Mouse (Mus musculus) liver, embryonic 11.5 days (tissue): ENCODE measurements around the gene Gm9936. TPM values are rescaled to one million over a fixed set of nuclear protein-coding genes. Genes with fewer than 3 reads are reported as not detected.
A peak's percentile ranks its signal among the peaks of the same experiment; 100 is the strongest.

ENCODE experiments used
- ATAC-seq: fragments of 200-750 bp; cut with Nextera tagmentation; replicated peaks from 2 replicates; pipeline ENCODE4 v1.8.0; 2017; ENCODE audit warnings: moderate number of reproducible peaks, mild to moderate bottlenecking, moderate TSS enrichment, moderate library complexity; ENCODE audit not compliant: low FRiP score
- DNase-seq: peaks from one replicate; pipeline ENCODE4 v3.0.0-alpha.2; 2017; ENCODE audit warnings: low spot score
- H3K27ac ChIP-seq: fragments of 300-500 bp; sonication (generic); 2 replicates; pipeline ENCODE4 v1.5.1; 2014; ENCODE audit warnings: mild to moderate bottlenecking, low read depth, low read length, control low read depth
- H3K27me3 ChIP-seq: fragments of 300-500 bp; sonication (generic); replicated peaks from 2 replicates; pipeline ENCODE4 v1.6.1; 2014; ENCODE audit warnings: low read length, mixed read lengths; ENCODE audit not compliant: control insufficient read depth, insufficient read depth
- H3K36me3 ChIP-seq: fragments of 300-500 bp; sonication (generic); 2 replicates; pipeline ENCODE4 v1.6.1; 2014; ENCODE audit warnings: mild to moderate bottlenecking, low read length, moderate library complexity, mixed read lengths; ENCODE audit not compliant: control insufficient read depth, insufficient read depth
- H3K4me1 ChIP-seq: fragments of 300-500 bp; sonication (generic); replicated peaks from 2 replicates; pipeline ENCODE4 v1.6.1; 2014; ENCODE audit warnings: low read length, mixed read lengths; ENCODE audit not compliant: control insufficient read depth, insufficient read depth
- H3K4me2 ChIP-seq: fragments of 300-500 bp; sonication (generic); 2 replicates; pipeline ENCODE4 v1.6.1; 2014; ENCODE audit warnings: mild to moderate bottlenecking, control low read depth, moderate library complexity
- H3K4me3 ChIP-seq: fragments of 300-500 bp; sonication (generic); 2 replicates; pipeline ENCODE4 v1.5.1; 2014; ENCODE audit warnings: low read depth, low read length, control low read depth
- H3K9ac ChIP-seq: fragments of 300-500 bp; sonication (generic); 2 replicates; pipeline ENCODE4 v1.6.1; 2014; ENCODE audit warnings: low read depth, low read length, control low read depth
- H3K9me3 ChIP-seq: fragments of 300-500 bp; sonication (generic); 2 replicates; pipeline ENCODE4 v1.6.1; 2016; ENCODE audit warnings: low read length, inconsistent platforms, mixed read lengths; ENCODE audit not compliant: control insufficient read depth
- WGBS: fragments of 180-500 bp; shearing (Covaris S2); extraction: QIAGEN DNeasy Blood & Tissue Kit; methylation state at CpG from one replicate; pipeline ENCODE4 v1.1.7; 2014; 5-methylcytosine and 5-hydroxymethylcytosine counted together
- microRNA-seq: library from miRNA; unstranded; fragments of <30 nt; microRNA quantifications from one replicate; pipeline ENCODE4, GENCODE M21; 2017; ENCODE audit warnings: borderline number of aligned reads
- polyA plus RNA-seq: library from polyadenylated mRNA; unstranded; fragments of >200 nt; fragmentation: Nextera tagmentation; extraction: Ambion mirVana; gene quantifications from 2 replicates; pipeline ENCODE4 v1.2.1, GENCODE M21; 2014

Gene Gm9936
- polyA plus RNA-seq, 1 experiment from 2014 or later, result not detected

DNA sequence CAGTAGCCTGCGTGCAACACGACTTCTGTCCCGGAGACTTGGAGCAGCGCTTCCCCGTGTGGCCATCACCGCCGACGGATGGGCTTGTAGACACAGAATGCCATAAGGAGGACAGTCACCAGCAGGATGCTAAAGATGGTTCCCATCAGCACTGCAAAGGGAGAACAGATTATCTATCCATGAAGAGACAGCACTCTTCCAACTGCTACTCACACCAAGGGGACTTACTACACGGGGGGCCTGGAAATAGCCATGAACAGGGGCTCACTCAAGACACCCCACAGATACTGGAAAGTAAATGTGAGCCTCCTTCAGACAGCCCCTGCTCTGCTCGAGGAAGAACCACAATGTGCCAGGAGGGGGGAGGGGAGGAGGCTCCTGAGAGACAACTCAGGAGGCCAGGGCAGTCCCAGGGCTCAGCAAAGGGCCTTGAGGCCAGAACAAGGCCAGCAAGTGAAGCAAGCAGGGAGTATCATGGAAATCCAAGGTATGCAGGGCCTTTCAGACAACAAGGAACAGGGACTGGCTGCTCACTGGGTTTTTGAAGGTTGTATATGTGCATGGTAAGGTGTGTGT, 49.2 kb downstream of the Gm9936 start:
- H3K27ac ChIP-seq, result peak overlapping the region; percentile 0; the same call in 1 of the 2 replicates

DNA sequence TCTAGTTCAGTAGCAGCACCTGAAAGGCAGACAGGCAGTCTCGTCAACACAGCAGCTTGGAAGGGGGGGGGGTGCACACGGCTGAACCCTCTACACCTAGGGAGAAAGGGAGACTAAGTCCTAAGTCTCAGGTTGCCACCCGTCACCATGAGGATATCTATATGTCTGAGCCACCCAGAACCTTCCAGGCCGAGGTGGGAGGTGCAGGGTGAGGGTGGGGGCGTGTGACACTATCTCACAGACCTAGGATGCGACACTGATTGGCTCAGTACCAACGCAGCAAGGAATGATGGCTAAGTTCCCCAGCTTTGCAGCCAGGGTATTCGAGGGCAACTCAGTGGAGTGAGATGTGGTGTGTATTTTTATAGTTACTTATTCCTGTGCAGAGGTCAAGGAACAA, 50.1 kb downstream of the Gm9936 start:
- H3K4me1 ChIP-seq, result peaks cover 50% of the 10 kb centered on the region
- no peak overlapping the region for H3K4me3 ChIP-seq
- no peaks in the 10 kb centered on the region for H3K27me3 ChIP-seq
- DNase-seq, result no peak
- H3K9me3 ChIP-seq, result no peaks in the 10 kb centered on the region
- H3K9ac ChIP-seq, result no peak overlapping the region
- H3K27ac ChIP-seq, result peak overlapping the region; percentile 94
- peak overlapping the region; percentile 58 for H3K4me2 ChIP-seq
- ATAC-seq, result peak; percentile 58
- H3K36me3 ChIP-seq, result peaks cover 17% of the 10 kb centered on the region
- 52% methylated on average over 8 of the region's 8 CpGs for WGBS

More for the DNA sequence above, 49.2 kb downstream of the Gm9936 start:
- Histone ChIP-seq H3K9me3 (no peaks in the 10 kb centered on the region), H3K4me3 (no peak overlapping the region), H3K4me1 (peaks cover 50% of the 10 kb centered on the region), H3K27me3 (no peaks in the 10 kb centered on the region), H3K36me3 (peaks cover 9% of the 10 kb centered on the region), H3K9ac (no peak overlapping the region), H3K4me2 (no peak overlapping the region)
- no peak for ATAC-seq
- no peak for DNase-seq
- 77% methylated on average over 10 of the region's 10 CpGs for whole genome bisulfite sequencing

DNA sequence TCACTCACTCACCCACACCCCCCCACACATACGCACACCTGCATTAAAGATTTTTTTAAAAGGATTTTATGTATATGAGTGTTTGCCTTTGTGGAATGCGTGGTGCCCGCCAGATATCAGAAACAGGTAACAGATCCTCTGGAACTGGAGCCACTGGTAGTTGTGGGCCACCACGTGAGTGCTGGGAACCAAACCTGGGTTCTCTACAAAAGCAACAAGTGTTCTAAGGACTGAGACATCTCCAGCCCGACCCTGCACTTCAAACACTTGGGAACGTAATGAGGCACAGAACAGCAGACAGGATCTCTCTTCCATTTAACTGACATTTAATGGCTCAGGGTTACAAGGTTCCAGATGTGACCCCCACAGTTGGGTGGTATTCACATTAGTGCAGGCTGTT, 50.6 kb downstream of the Gm9936 start:
- peak; percentile 2; the same call in 1 of the 2 replicates for ATAC-seq
- Histone ChIP-seq H3K36me3 (peaks cover 21% of the 10 kb centered on the region), H3K9me3 (no peaks in the 10 kb centered on the region), H3K4me3 (no peak overlapping the region), H3K9ac (peak overlapping the region; percentile 50), H3K4me1 (peaks cover 50% of the 10 kb centered on the region), H3K27me3 (no peaks in the 10 kb centered on the region), H3K27ac (peak overlapping the region; percentile 94), H3K4me2 (peak overlapping the region; percentile 58)
- 58% methylated on average over 6 of the region's 6 CpGs for WGBS
- no peak for DNase-seq

DNA sequence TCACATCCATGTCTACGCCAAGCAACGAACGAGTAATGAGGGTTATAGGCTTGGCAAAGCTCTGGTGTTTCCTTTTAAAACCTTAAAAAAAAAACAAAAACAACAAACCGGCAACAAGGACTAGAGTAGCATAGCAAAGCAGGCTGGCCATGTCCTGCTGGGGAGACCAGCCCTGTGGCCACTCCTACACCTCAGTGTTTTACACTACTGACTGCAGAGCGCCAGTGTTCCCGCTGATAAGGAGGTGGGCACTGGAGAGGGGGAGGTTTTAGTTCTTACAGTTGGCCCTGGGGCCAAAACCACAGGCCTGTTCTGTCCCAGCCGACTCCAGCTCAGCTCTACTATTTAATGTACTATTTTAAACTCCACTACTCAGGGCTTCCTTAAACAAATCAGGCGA, 51.0 kb downstream of the Gm9936 start:
- no peak for DNase-seq
- Histone ChIP-seq H3K36me3 (peaks cover 22% of the 10 kb centered on the region), H3K9me3 (no peaks in the 10 kb centered on the region), H3K9ac (peak overlapping the region; percentile 55), H3K4me1 (peaks cover 50% of the 10 kb centered on the region), H3K27ac (peak overlapping the region; percentile 94), H3K4me2 (peak overlapping the region; percentile 58), H3K4me3 (0 out of 2 replicates have a peak overlapping the region, but pooled peaks have one; percentile 25), H3K27me3 (no peaks in the 10 kb centered on the region)
- 22% methylated on average over 8 of the region's 8 CpGs for WGBS
- peak; percentile 90 for ATAC-seq

DNA sequence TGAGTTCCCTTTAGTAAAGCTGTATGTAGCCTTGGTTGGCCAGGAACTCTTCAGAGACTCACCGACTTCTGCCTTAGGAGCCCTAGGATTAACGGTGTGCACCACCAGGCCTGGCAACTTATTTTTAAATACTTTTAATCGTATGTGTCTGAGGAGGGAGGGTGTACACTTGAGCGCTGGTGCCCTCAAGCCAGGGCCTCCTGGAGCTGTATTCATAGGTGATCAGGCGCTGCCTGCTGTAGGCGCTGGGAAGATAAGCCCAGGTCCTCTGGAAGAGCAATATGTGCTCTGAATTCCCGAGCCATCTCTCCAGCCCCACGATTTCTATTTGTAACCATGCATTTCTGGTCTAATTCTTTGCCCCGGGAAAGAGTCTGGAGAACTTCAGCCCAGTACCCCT, 51.4 kb downstream of the Gm9936 start:
- 0 out of 2 replicates have a peak overlapping the region, but pooled peaks have one; percentile 25 for H3K4me3 ChIP-seq
- H3K9ac ChIP-seq, result peak overlapping the region; percentile 55
- ATAC-seq (peak; percentile 65), DNase-seq (no peak)
- WGBS, result 33% methylated on average over 9 of the region's 9 CpGs
- H3K27ac ChIP-seq, result peak overlapping the region; percentile 94
- no peaks in the 10 kb centered on the region for H3K27me3 ChIP-seq
- peaks cover 22% of the 10 kb centered on the region for H3K36me3 ChIP-seq
- H3K4me2 ChIP-seq, result peak overlapping the region; percentile 58
- no peaks in the 10 kb centered on the region for H3K9me3 ChIP-seq
- peaks cover 50% of the 10 kb centered on the region for H3K4me1 ChIP-seq

DNA sequence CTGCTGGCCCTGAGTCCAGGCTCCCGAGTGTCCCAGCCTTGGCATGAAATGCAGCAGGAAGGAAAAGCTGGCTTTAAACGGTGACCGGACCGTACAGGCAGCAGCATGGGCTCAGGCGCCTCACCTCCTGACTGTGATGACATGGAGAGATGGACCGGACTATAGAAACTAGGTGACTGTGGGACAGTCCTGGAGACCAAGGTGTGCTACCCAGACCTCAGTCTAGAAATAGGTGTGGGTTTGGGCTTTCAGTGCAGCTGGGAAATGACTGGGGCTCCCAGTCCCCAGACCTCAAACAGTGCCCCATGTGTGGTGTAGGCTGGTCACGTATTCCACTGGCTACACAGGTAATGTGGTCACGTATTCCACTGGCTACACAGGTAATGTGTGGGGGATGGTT, 51.8 kb downstream of the Gm9936 start:
- ATAC-seq, result no peak
- WGBS, result 70% methylated on average over 8 of the region's 8 CpGs
- H3K4me2 ChIP-seq, result peak overlapping the region; percentile 58

More for the DNA sequence above, 51.8 kb downstream of the Gm9936 start:
- Histone ChIP-seq H3K36me3 (peaks cover 25% of the 10 kb centered on the region), H3K4me1 (peaks cover 51% of the 10 kb centered on the region), H3K4me3 (no peak overlapping the region), H3K27me3 (no peaks in the 10 kb centered on the region), H3K27ac (peak overlapping the region; percentile 94), H3K9me3 (no peaks in the 10 kb centered on the region), H3K9ac (peak overlapping the region; percentile 55)
- DNase-seq, result no peak

Small RNAs within 50 kb of the gene (microRNA-seq; reads per million reads assigned to microRNA genes)
- gene Mir6240, result 56.0 reads per million, percentile 43 among the genes with 10 or more reads in this experiment

Other genes starting within 250 kb of the Gm9936 start
- gene Trpv4, start 200.3 kb downstream of the Gm9936 start, polyA plus RNA-seq, result 0.56 and 0.78 TPM in 2 replicates
- gene Gltp, start 167.7 kb downstream of the Gm9936 start, polyA plus RNA-seq, result 51.3 and 53.4 TPM in 2 replicates
- 7.9 and 11.4 TPM in 2 replicates for gene Tchp, start 150.9 kb downstream of the Gm9936 start, polyA plus RNA-seq
- gene Ankrd13a, start 84.0 kb downstream of the Gm9936 start, polyA plus RNA-seq, result 81.2 and 96.5 TPM in 2 replicates
- gene Git2, start 83.2 kb downstream of the Gm9936 start, polyA plus RNA-seq, result 37.5 and 46.1 TPM in 2 replicates
- 70.3 and 75.6 TPM in 2 replicates for gene 1500011B03Rik, start 35.2 kb downstream of the Gm9936 start, polyA plus RNA-seq
- not detected in 2 replicates for gene 4930519G04Rik, start 5.0 kb downstream of the Gm9936 start, polyA plus RNA-seq
- gene Oasl2, start 38.3 kb upstream of the Gm9936 start, polyA plus RNA-seq, result 4.1 and 4.4 TPM in 2 replicates
- 0.36 and 0.55 TPM in 2 replicates for gene Oasl1, start 64.6 kb upstream of the Gm9936 start, polyA plus RNA-seq
- 37.1 and 40.3 TPM in 2 replicates for gene 2210016L21Rik, start 83.5 kb upstream of the Gm9936 start, polyA plus RNA-seq
- 2.7 and 4.1 TPM in 2 replicates for gene Hnf1a, start 112.4 kb upstream of the Gm9936 start, polyA plus RNA-seq
- gene Sppl3, start 152.5 kb upstream of the Gm9936 start, polyA plus RNA-seq, result 14.8 and 17.6 TPM in 2 replicates
- gene Gm10401, start 239.6 kb upstream of the Gm9936 start, polyA plus RNA-seq, result 19.5 and 25.1 TPM in 2 replicates